Mouse (Mus musculus): ENCODE results near the gene Prdx5. TPM values are rescaled to one million over a fixed set of nuclear protein-coding genes. Genes with fewer than 3 reads are reported as not detected.
"Not testable (repeated sequence)": the region's sequence is repeated elsewhere in the genome, so short reads cannot be mapped to it uniquely, and the experiment has no call there.

The Prdx5 gene
- total RNA-seq, 2 experiments from 2014 or later, result 419 to 522 TPM

- ATAC-seq (replicated peaks; ENCODE audit: poor library complexity, severe bottlenecking), result no peak
Measured at GRCm38 (mm10) chr19:6903031-6903430, 6.9 kb downstream of the Prdx5 start.

- ATAC-seq (replicated peaks; ENCODE audit: poor library complexity, severe bottlenecking), result no peak
Measured at GRCm38 (mm10) chr19:6899641-6900040, 10.3 kb downstream of the Prdx5 start.

GRCm38 (mm10) chr19:6895608-6896305 is 14.1 kb downstream of the Prdx5 start:
- ATAC-seq (replicated peaks; ENCODE audit: poor library complexity, severe bottlenecking), result not testable (repeated sequence)

GRCm38 (mm10) chr19:6893731-6894451 is 16.0 kb downstream of the Prdx5 start:
- no peak for ATAC-seq (replicated peaks; ENCODE audit: poor library complexity, severe bottlenecking)

- ATAC-seq (replicated peaks; ENCODE audit: poor library complexity, severe bottlenecking), result no peak
Measured at GRCm38 (mm10) chr19:6892512-6892911, 17.4 kb downstream of the Prdx5 start.

- no peak for ATAC-seq (replicated peaks; ENCODE audit: poor library complexity, severe bottlenecking)
Measured at GRCm38 (mm10) chr19:6877965-6878364, 31.9 kb downstream of the Prdx5 start.

GRCm38 (mm10) chr19:6876799-6877198 is 33.1 kb downstream of the Prdx5 start:
- no peak for ATAC-seq (replicated peaks; ENCODE audit: poor library complexity, severe bottlenecking)

GRCm38 (mm10) chr19:6875834-6876233 is 34.1 kb downstream of the Prdx5 start:
- no peak for ATAC-seq (replicated peaks; ENCODE audit: poor library complexity, severe bottlenecking)

GRCm38 (mm10) chr19:6874257-6874656 is 35.6 kb downstream of the Prdx5 start:
- no peak for ATAC-seq (replicated peaks; ENCODE audit: poor library complexity, severe bottlenecking)

GRCm38 (mm10) chr19:6872701-6873100 is 37.2 kb downstream of the Prdx5 start:
- no peak for ATAC-seq (replicated peaks; ENCODE audit: poor library complexity, severe bottlenecking)

- ATAC-seq (replicated peaks; ENCODE audit: poor library complexity, severe bottlenecking), result peak; percentile 48
Measured at GRCm38 (mm10) chr19:6871574-6872271, 38.2 kb downstream of the Prdx5 start.

GRCm38 (mm10) chr19:6869355-6869754 is 40.6 kb downstream of the Prdx5 start:
- ATAC-seq (replicated peaks; ENCODE audit: poor library complexity, severe bottlenecking), result peak; percentile 95

GRCm38 (mm10) chr19:6861451-6861850 is 48.5 kb downstream of the Prdx5 start:
- ATAC-seq (replicated peaks; ENCODE audit: poor library complexity, severe bottlenecking), result no peak

- ATAC-seq (replicated peaks; ENCODE audit: poor library complexity, severe bottlenecking), result peak; percentile 52
Measured at GRCm38 (mm10) chr19:6860706-6861105, 49.2 kb downstream of the Prdx5 start.

- ATAC-seq (replicated peaks; ENCODE audit: poor library complexity, severe bottlenecking), result no peak
Measured at GRCm38 (mm10) chr19:6859971-6860370, 49.9 kb downstream of the Prdx5 start.

GRCm38 (mm10) chr19:6859032-6859651 is 50.8 kb downstream of the Prdx5 start:
- ATAC-seq (replicated peaks; ENCODE audit: poor library complexity, severe bottlenecking), result no peak

GRCm38 (mm10) chr19:6858031-6858430 is 51.9 kb downstream of the Prdx5 start, which contains the start of gene Ccdc88b:
Ccdc88b (minus strand) TSS chr19:6858211.
- ATAC-seq (replicated peaks; ENCODE audit: poor library complexity, severe bottlenecking), result peak; percentile 81

GRCm38 (mm10) chr19:6857391-6858005 is 52.4 kb downstream of the Prdx5 start:
- ATAC-seq (replicated peaks; ENCODE audit: poor library complexity, severe bottlenecking), result peak; percentile 33

- ATAC-seq (replicated peaks; ENCODE audit: poor library complexity, severe bottlenecking), result no peak
Measured at GRCm38 (mm10) chr19:6857003-6857360, 52.9 kb downstream of the Prdx5 start.
